Mouse (Mus musculus) small intestine, adult 2 months (tissue): ENCODE measurements around the gene Bcat1.

ENCODE experiments used
- CTCF ChIP-seq: fragments of 200-500 bp; IDR thresholded peaks from 2 replicates; pipeline ENCODE4 v1.5.1; 2012; ENCODE audit warnings: low read depth, mild to moderate bottlenecking, control low read depth, inconsistent platforms, low read length, moderate library complexity, mixed read lengths; ENCODE audit not compliant: insufficient replicate concordance, insufficient read length; ENCODE audit errors: extremely low read depth
- POLR2A ChIP-seq: fragments of 200-500 bp; IDR thresholded peaks from 2 replicates; pipeline ENCODE4 v1.6.1; 2012; ENCODE audit warnings: low read depth, mild to moderate bottlenecking, control low read depth, inconsistent platforms, low read length, moderate library complexity

- TF ChIP-seq CTCF (no peak), POLR2A (no peak)
Observed at GRCm38 (mm10) chr6:145120086-145120485, 44.1 kb upstream of the Bcat1 start.
